28 mouse cellular contexts compared by ENCODE assay signal in the genomic region with DNA sequence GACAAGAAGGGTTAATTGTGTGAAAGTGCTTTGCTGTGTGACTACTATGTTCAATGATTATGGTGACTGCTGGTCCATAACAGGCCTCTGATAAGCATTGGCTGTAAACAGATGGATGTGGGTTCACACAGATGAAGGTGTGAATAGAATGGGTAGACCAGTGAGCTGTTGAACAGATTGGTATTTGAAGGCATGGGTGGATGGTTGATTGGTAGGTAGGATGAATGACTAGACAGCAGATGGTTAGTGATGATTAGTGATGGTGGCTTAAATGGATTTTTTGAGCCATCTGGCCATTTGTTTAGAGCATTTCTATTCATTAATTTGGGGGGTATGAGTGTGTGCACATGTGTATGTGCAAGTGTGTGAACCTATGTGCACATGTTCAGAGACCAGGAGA.
"Had no signal": no experiment of that assay in that cellular context is flagged by ENCODE, and none has a peak within 500 bp of the region (broad histone marks: within the 10 kb centered on the region; RNA-seq: fewer than 3 reads in every experiment).

No protein-coding gene starts in this region.

- H3K27me3 ChIP-seq: heart, embryonic 13.5 days; heart, embryonic 15.5 days; hindbrain, embryonic 13.5 days; hindbrain, embryonic 15.5 days; kidney, embryonic 15.5 days; limb, embryonic 12.5 days; liver, embryonic 13.5 days; liver, embryonic 15.5 days had no signal

- DNase-seq: gastrocnemius, adult 2 months; gastrocnemius, postnatal 10 days; gastrocnemius, postnatal 25 days; heart, adult 2 months; heart, postnatal 14 days; heart, postnatal 36 days; kidney, adult 11 months; kidney, adult 2 months; kidney, adult 9 months; kidney, postnatal 14 days; kidney, postnatal 36 days; liver; liver, embryonic 13.5 days; liver, postnatal 0 days had no signal

- H3K9me3 ChIP-seq: heart, embryonic 13.5 days; heart, embryonic 15.5 days; hindbrain, embryonic 13.5 days; hindbrain, embryonic 15.5 days; kidney, embryonic 15.5 days; limb, embryonic 10.5 days; limb, embryonic 12.5 days; liver, embryonic 13.5 days; liver, embryonic 15.5 days had no signal

- H3K9ac ChIP-seq: heart, embryonic 13.5 days; heart, embryonic 15.5 days; hindbrain, embryonic 13.5 days; hindbrain, embryonic 15.5 days; kidney, embryonic 15.5 days; limb, embryonic 12.5 days; liver, embryonic 13.5 days; liver, embryonic 15.5 days; liver, postnatal 0 days had no signal

- H3K4me1 ChIP-seq: heart, embryonic 15.5 days; hindbrain, embryonic 13.5 days; hindbrain, embryonic 15.5 days; kidney, embryonic 15.5 days; limb, embryonic 10.5 days; limb, embryonic 12.5 days; liver, embryonic 13.5 days; liver, embryonic 15.5 days had no signal

- H3K27ac ChIP-seq: gastrocnemius, adult 2 months; heart, adult 2 months; heart, embryonic 13.5 days; heart, embryonic 15.5 days; hindbrain, embryonic 13.5 days; hindbrain, embryonic 15.5 days; hindbrain, postnatal 0 days; kidney, embryonic 15.5 days; kidney, postnatal 0 days; left cerebral cortex, adult 2 months; limb, embryonic 10.5 days; limb, embryonic 12.5 days; liver, embryonic 13.5 days; liver, embryonic 15.5 days had no signal

- H3K4me2 ChIP-seq: heart, embryonic 11.5 days; heart, embryonic 13.5 days; heart, embryonic 15.5 days; hindbrain, embryonic 13.5 days; hindbrain, embryonic 15.5 days; kidney, embryonic 15.5 days; limb, embryonic 12.5 days; liver, embryonic 11.5 days; liver, embryonic 13.5 days; liver, embryonic 15.5 days had no signal

- ATAC-seq: hindbrain, postnatal 0 days; intestine, embryonic 16.5 days; liver, postnatal 0 days had no signal

- H3K36me3 ChIP-seq: heart, embryonic 13.5 days; heart, embryonic 15.5 days; hindbrain, embryonic 13.5 days; hindbrain, embryonic 15.5 days; kidney, embryonic 15.5 days; limb, embryonic 10.5 days; limb, embryonic 12.5 days; liver, embryonic 13.5 days; liver, embryonic 15.5 days had no signal

- H3K4me3 ChIP-seq: gastrocnemius, adult 2 months; heart, adult 2 months; heart, embryonic 13.5 days; heart, embryonic 15.5 days; hindbrain, embryonic 13.5 days; hindbrain, embryonic 15.5 days; kidney, embryonic 15.5 days; left cerebral cortex, adult 2 months; limb, embryonic 10.5 days; limb, embryonic 12.5 days; liver, embryonic 13.5 days; liver, embryonic 15.5 days had no signal
